Mouse (Mus musculus): ENCODE results near the gene Plcxd3. TPM values are rescaled to one million over a fixed set of nuclear protein-coding genes. Genes with fewer than 3 reads are reported as not detected.

Gene Plcxd3
- total RNA-seq (2014; fragmentation: Nextera tagmentation) (not detected in 2 replicates), total RNA-seq (2017) (not detected in 2 replicates)

DNA sequence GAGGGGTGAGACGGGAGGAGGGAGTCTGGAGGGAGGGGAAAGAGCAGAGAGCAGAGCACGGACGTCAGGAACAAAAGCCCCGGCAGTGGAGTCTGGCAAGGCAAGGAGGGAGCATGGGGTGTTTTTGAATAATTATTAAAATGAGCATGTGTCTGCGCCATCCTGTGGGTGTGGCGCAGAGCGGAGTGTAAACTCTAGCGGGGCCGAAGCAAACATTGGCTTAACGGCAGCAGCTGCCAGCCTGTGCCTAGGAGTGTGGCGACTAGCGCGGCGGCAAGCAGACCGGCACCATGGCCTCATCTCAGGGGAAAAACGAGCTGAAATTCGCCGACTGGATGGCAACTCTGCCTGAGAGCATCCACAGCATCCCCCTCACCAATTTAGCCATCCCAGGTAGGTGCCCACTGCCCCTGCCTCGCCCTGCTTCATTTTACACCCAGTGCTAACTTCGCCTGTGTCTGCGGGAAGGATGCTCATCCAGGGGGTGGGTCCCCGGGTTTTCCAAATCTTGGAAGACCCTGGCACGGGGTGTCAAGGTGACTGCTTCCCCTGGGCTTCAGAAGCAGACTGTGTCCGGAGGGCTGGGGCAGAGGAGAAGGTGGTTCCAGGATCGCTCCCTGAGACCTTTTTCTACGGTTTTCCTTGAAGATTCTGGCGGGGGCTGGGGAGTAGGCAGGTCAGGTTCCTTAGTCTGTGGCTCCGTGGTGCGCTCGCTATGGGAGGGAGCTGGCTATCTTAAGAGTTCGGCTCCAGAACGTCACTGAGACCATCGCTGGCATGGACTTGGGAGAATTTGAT, at the start of gene Plcxd3:
Plcxd3 (plus strand) TSS at position 69 of the 798 bp plus-strand sequence.
- ATAC-seq (replicated peaks; ENCODE audit: low FRiP score, low TSS enrichment, poor library complexity, severe bottlenecking): no peak

DNA sequence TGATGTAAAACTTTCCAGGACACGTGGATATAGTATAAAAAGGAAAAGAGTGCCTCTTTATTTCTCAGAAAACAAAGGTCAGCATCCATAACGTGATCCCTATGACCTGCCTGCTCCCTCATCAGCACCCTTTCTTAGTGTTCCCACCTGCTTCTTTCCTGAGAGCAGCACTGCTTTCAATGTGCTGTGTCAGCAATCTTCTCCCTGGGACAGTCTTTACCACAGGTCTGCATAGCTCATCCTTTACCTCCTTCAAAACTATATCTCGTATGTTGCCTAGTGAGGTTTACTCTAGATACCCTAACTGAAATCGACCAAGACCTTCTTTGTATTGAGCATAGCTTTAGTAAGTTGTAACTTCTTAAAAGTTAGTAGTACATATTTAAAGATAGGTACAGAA, 43.4 kb upstream of the Plcxd3 start:
- no peak for ATAC-seq (replicated peaks; ENCODE audit: low FRiP score, low TSS enrichment, poor library complexity, severe bottlenecking)

- ATAC-seq (replicated peaks; ENCODE audit: low FRiP score, low TSS enrichment, poor library complexity, severe bottlenecking): no peak
These were observed 33.7 kb upstream of the Plcxd3 start for GRCm38 (mm10) chr15:4341620-4342019.

GRCm38 (mm10) chr15:4348816-4349553, 26.3 kb upstream of the Plcxd3 start:
- no peak for ATAC-seq (replicated peaks; ENCODE audit: low FRiP score, low TSS enrichment, poor library complexity, severe bottlenecking)

DNA sequence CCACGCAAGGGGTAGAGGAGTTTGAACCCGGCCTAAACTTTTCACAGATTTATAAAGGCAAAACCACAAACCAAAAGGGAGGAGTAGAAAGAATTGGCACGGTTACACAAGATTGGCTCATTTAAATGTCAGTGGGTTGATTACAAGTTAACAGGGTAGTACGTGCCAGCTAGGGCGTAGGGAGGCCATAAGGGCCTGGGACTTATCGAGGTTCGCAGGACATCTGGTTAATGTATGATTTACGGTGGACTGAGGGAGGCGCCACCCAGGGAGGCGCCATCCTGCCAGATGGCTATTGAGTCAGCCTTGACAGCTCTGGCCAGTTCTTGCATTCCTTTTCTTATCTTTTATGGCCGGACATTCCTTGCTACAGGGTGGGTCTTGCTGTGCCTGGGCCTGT, 18.9 kb upstream of the Plcxd3 start:
- no peak for ATAC-seq (replicated peaks; ENCODE audit: low FRiP score, low TSS enrichment, poor library complexity, severe bottlenecking)

- no peak for ATAC-seq (replicated peaks; ENCODE audit: low FRiP score, low TSS enrichment, poor library complexity, severe bottlenecking)
These were observed 17.6 kb upstream of the Plcxd3 start for GRCm38 (mm10) chr15:4357706-4358105.

- ATAC-seq (replicated peaks; ENCODE audit: low FRiP score, low TSS enrichment, poor library complexity, severe bottlenecking): no peak
These were observed 7.5 kb upstream of the Plcxd3 start for GRCm38 (mm10) chr15:4367801-4368200.

GRCm38 (mm10) chr15:4374453-4374990, 769 bp upstream of the Plcxd3 start:
- ATAC-seq (replicated peaks; ENCODE audit: low FRiP score, low TSS enrichment, poor library complexity, severe bottlenecking): no peak

DNA sequence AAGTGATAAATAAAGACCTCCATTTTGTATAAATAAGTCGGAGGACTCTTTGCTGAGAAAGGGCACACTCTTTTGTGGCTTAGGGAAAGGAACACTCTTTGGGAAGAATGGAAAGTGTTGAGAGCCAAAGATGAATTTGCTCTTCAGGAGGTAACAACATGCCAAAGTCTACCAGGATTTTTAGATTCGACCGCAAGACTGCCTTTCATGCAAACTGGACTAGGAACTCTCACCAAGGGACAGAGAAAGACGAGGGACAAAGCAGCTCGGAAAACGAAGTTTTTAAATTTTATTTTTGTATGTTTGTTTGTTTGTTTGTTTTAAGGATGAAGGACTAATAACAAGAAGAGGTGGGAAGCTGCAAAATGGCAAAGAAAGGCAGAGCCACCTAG, 264 bp upstream of the Plcxd3 start:
- ATAC-seq (replicated peaks; ENCODE audit: low FRiP score, low TSS enrichment, poor library complexity, severe bottlenecking): no peak

DNA sequence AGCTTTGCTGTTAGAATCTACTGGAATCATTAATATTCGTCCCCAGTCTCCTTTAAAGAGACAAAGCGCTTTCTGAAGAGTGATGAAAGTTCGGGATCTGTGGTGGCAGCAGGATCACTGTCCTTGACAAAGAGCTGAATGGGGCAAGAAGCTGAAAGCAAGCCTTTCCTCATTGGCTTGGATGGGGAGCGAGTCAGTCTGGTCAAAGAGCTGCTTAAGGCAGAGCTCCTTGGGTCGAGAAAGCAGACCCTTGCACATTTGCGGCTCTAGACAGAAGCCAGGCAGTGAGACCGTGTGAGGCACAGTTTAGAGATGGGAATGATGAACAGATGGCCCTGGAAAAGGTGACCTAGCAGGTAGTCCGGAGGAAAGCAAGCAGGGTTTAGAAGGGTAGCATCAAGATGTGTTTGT, 935 bp downstream of the Plcxd3 start:
- no peak for ATAC-seq (replicated peaks; ENCODE audit: low FRiP score, low TSS enrichment, poor library complexity, severe bottlenecking)

DNA sequence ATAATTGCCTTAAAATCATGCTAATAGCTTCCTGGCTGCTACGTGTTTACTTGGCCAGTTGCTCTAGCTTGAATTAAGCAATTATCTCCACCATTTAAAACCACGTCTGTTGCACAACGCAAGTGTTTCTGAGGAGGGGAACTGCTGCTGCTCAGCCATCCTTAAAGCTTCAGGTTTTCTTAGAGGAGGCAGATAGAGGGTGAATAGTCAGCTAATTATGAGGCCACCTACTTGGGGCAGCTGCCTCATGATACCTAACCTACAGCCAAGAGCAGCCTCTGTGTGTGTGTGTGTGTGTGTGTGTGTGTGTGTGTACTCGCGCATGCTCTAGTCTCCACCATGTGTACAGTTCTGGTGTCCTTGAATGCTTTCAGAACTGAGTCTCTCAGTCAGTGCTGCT, 3.5 kb downstream of the Plcxd3 start:
- ATAC-seq (replicated peaks; ENCODE audit: low FRiP score, low TSS enrichment, poor library complexity, severe bottlenecking): no peak

DNA sequence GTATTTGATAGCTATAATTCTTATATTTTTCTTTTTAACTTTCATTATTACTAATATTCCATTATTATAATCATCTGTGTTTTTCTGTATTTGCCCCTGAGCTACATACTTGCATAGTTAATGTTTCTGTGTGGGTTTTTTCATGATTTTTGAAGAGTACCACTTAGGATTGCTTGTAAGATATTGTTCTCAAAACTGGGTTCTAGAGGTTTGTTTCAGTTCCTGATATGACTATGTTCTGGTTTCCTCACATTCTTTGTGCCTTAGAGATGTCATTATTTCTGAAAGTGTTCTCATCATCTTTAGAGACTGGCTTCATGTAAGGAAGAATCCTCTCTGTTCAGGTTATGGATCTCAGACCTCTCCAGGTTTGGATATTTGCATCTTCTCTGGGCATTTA, 12.5 kb downstream of the Plcxd3 start:
- no peak for ATAC-seq (replicated peaks; ENCODE audit: low FRiP score, low TSS enrichment, poor library complexity, severe bottlenecking)

GRCm38 (mm10) chr15:4400096-4400495, 24.8 kb downstream of the Plcxd3 start:
- no peak for ATAC-seq (replicated peaks; ENCODE audit: low FRiP score, low TSS enrichment, poor library complexity, severe bottlenecking)

DNA sequence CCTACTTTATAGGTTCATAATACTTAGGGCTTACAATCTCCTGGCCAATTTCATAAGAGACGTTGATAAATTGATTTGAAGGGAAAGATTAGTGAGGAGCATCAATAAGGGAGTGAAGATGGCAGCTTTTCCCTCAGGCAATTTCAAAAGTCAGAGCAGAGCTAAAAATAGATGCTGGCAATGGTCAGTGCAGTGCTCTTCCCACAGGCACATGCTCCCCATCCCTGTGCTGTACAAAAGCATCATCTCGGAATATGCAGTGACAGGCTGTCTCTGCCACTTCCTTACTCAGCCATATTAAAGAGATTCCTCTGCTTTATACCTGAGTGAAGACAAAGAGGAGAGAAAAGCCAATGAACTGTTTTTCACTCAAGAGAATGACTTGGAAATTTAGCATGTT, 36.0 kb downstream of the Plcxd3 start:
- ATAC-seq (replicated peaks; ENCODE audit: low FRiP score, low TSS enrichment, poor library complexity, severe bottlenecking): no peak

DNA sequence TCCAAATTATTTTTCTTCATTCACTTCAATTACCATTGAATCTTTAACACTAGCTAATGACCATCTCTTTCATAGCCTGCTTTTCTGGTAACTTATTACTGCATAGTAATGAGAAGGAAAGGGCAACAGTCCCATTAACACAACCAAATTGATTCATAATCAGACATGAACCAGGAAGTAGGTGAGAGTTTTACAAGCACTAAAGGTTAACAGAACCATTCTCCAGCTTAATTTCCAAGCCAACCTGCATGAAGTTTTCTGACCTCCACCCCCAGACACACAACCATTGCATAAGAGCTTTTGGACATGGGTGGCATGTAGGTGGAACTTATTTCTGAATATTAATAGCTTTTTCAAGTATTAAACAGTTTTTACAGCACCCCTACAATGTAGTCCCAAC, 64.8 kb downstream of the Plcxd3 start:
- no peak for ATAC-seq (replicated peaks; ENCODE audit: low FRiP score, low TSS enrichment, poor library complexity, severe bottlenecking)

- ATAC-seq (replicated peaks; ENCODE audit: low FRiP score, low TSS enrichment, poor library complexity, severe bottlenecking): no peak
These were observed 120.9 kb downstream of the Plcxd3 start for GRCm38 (mm10) chr15:4496182-4496581.

- ATAC-seq (replicated peaks; ENCODE audit: low FRiP score, low TSS enrichment, poor library complexity, severe bottlenecking): no peak
These were observed 121.7 kb downstream of the Plcxd3 start for GRCm38 (mm10) chr15:4496984-4497383.

- ATAC-seq (replicated peaks; ENCODE audit: low FRiP score, low TSS enrichment, poor library complexity, severe bottlenecking): no peak
These were observed 122.7 kb downstream of the Plcxd3 start for GRCm38 (mm10) chr15:4498036-4498435.

GRCm38 (mm10) chr15:4503366-4503765, 128.1 kb downstream of the Plcxd3 start:
- no peak for ATAC-seq (replicated peaks; ENCODE audit: low FRiP score, low TSS enrichment, poor library complexity, severe bottlenecking)

DNA sequence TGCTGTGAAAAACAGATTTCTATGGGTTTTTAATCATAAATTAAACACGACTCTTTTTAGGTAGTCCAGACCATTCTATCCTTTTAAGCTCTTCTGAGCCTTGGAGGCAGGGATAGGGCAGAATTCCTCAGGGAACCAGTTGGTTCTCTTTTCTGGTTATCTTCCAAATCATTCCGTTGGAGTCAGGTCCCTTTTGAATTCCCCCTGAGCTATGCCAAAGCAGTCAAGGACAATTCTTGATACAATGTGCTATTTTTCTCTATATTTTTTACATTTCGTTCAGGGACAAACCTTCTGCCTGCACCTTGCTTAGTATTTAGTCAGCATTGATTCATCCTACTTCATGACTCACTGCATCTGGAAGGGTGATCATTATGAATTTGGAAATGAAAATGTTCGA, 128.5 kb downstream of the Plcxd3 start:
- no peak for ATAC-seq (replicated peaks; ENCODE audit: low FRiP score, low TSS enrichment, poor library complexity, severe bottlenecking)

DNA sequence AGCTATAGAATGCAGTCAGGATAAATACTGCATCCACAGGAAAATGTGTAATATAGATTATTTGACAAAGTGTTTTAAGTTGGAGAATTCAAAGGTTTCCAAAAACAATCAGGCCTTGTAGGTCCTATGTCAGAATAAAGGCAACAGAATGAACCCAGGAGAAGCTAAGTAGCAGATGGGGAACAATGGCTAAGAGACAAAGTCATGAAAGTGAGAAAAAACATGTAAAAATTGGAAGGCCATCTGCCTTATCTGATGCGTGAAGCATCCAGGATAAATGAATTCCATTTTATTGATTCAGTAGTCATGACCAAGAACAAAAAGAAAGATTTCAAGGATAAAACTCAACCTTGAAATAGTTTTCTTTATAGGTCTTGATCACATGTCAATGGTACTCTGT, 139.4 kb downstream of the Plcxd3 start:
- ATAC-seq (replicated peaks; ENCODE audit: low FRiP score, low TSS enrichment, poor library complexity, severe bottlenecking): no peak

Data from megakaryocyte-erythroid progenitor cell, adult 5-6 weeks (primary cell).